Mouse (Mus musculus): ENCODE results near the gene Tap1. TPM values are rescaled to one million over a fixed set of nuclear protein-coding genes. Genes with fewer than 3 reads are reported as not detected.
"Not testable (repeated sequence)": the region's sequence is repeated elsewhere in the genome, so short reads cannot be mapped to it uniquely, and the experiment has no call there.

Gene Tap1
- total RNA-seq (2015; ENCODE audit: low replicate concordance) = 6.9 and 12.1 TPM in 2 replicates
- 13.3 and 24.7 TPM in 2 replicates for total RNA-seq (2017; ENCODE audit: low replicate concordance)

- ATAC-seq (replicated peaks; ENCODE audit: low FRiP score, poor library complexity, severe bottlenecking) = peak; percentile 86
These were observed at the start of gene Tap1, which contains the start of gene Psmb9 for GRCm38 (mm10) chr17:34187261-34187916. Gene Tap1, plus strand, starts transcription at chr17:34187553. Gene Psmb9, minus strand, starts transcription at chr17:34187764.

DNA sequence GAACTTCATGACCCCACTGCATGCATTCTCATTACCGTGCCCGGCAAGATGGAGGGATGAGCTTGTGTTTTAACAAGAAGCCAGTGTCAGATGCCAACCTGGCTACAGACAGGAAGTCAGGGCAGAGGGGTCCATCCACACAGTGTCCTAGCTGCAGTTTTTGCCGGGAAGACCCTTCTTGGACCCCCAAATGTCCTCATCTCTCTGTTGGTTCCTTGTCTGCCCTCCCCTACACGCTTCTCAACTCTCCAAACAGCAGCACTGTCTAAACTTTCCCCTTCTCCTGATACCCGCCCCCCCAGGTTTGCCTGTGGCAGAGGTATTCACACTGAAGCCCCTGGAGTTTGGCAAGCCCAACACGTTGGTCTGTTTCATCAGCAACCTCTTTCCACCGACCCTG lies 49.8 kb upstream of the Tap1 start:
- ATAC-seq (replicated peaks; ENCODE audit: low FRiP score, poor library complexity, severe bottlenecking) = no peak

DNA sequence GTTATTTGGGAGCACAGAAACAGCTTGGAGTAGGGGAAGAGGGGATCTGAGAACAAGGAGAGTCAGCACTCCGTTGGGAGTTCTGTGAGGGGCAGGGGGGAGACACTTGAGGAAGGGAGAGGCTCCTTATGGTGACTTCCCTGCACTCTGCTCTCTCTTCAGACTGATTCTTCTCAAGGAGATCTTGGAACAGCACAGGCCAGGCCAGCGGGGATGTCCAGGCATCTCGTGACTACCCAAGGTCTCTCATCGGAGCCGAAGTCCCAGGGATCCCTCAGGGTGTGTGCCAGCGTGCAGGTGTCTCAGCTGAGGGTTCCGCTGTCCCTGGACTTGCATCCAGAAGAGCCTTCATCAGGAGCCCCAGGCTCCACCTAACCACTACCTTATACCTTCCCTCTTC lies 48.7 kb upstream of the Tap1 start:
- ATAC-seq (replicated peaks; ENCODE audit: low FRiP score, poor library complexity, severe bottlenecking) = no peak

- ATAC-seq (replicated peaks; ENCODE audit: low FRiP score, poor library complexity, severe bottlenecking) = no peak
These were observed 47.9 kb upstream of the Tap1 start for GRCm38 (mm10) chr17:34139416-34139815.

DNA sequence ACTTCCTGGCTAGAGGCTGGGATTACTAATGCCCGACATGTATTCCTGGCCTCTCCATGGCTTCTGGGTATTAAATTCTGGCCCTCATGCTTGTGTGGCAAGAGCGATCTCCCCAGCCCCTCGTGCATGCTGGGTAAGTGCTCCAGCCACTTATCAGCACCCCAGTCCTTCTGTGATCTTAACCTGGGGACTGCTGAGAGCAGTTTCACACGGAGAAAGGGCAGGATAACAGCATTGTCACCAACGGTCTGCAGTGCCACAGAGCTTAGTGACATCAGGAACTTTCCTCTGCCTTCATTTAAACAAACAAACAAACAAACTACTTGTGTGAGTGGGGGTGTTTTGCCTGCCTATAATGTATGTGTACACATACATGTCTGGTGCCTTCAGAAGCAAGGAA lies 47.1 kb upstream of the Tap1 start:
- no peak for ATAC-seq (replicated peaks; ENCODE audit: low FRiP score, poor library complexity, severe bottlenecking)

- ATAC-seq (replicated peaks; ENCODE audit: low FRiP score, poor library complexity, severe bottlenecking) = no peak
These were observed 45.9 kb upstream of the Tap1 start for GRCm38 (mm10) chr17:34141448-34141847.

- ATAC-seq (replicated peaks; ENCODE audit: low FRiP score, poor library complexity, severe bottlenecking) = no peak
These were observed 44.8 kb upstream of the Tap1 start for GRCm38 (mm10) chr17:34142456-34143010.

DNA sequence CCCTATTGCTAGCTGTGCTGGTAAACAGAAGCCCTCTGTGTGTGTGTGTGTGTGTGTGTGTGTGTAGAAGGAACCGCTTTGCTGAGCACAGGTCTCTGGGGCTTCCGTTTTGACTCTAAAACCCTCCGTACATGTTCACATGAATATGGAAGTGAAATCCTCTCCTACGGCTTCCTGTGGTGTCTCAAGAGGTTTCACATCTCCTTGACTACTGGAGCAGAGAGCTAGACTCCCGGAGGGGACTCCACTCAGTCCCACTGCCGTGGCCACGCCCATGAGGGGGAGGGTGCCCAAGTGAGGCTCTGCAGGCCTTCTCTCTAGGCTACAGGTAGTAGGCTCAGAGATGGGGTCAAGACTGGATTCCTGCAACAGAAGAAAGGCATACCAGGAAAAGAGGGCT lies 44.3 kb upstream of the Tap1 start, which contains the start of gene H2-DMb2:
Gene H2-DMb2, plus strand, starts transcription at position 275 of the 400 bp plus-strand sequence.
- no peak for ATAC-seq (replicated peaks; ENCODE audit: low FRiP score, poor library complexity, severe bottlenecking)

DNA sequence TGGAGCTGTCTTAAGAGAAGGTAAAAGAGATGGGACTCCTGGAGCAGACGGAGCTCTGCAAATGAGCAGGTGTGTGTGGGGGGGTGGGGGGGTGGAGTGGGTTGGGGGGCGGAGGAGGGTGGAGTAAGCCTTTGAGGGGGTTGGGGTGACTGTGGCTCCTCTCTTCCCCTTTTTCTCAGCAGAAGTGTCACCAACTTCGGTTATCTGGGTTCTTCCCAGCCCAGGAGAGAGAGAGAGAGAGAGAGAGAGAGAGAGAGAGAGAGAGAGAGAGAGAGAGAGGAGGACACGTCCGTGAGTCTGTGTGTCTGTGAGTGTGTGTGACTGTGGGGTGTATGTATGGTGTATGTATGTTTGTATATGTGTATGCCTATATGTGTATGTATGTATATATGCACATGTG lies 43.9 kb upstream of the Tap1 start:
- no peak for ATAC-seq (replicated peaks; ENCODE audit: low FRiP score, poor library complexity, severe bottlenecking)

DNA sequence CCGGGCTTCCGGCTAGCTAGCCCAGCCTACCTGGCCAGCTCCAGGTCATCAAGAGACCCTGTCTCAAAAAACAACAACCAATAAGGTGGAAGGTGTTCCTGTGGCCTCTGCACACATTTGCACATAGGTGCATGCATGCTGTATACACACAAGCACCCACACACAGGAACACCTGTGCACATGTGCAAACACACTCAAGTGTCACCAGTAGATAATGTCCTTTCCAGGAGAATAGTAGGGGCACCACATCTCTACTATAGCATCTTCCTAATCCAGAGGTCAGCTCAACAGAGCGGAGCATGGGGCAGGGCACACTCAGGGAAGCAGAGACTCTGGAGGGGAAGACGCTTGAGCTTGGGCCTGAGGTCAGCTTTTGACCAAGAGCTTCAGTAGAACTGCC lies 43.1 kb upstream of the Tap1 start:
- ATAC-seq (replicated peaks; ENCODE audit: low FRiP score, poor library complexity, severe bottlenecking) = not testable (repeated sequence)

DNA sequence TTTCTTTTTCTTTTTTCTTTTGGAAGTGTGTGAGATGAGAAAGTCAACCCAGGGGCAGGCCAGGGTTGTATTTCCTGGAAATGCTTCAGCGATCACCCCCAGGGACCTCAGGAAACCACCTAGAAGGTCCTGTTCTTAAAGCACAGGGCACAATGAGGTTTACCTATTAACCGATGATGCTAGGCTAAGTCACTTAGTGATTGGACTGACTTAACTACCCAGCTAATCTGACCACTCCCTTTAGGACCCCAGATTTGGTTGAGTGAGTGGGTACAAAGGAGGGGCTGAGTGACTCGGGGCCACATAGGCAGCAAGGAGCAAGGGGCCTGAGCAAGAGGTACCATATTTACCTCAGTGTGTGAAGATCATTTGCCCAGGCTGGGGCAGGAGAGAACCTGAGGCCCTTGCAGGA lies 42.4 kb upstream of the Tap1 start:
- ATAC-seq (replicated peaks; ENCODE audit: low FRiP score, poor library complexity, severe bottlenecking) = no peak

DNA sequence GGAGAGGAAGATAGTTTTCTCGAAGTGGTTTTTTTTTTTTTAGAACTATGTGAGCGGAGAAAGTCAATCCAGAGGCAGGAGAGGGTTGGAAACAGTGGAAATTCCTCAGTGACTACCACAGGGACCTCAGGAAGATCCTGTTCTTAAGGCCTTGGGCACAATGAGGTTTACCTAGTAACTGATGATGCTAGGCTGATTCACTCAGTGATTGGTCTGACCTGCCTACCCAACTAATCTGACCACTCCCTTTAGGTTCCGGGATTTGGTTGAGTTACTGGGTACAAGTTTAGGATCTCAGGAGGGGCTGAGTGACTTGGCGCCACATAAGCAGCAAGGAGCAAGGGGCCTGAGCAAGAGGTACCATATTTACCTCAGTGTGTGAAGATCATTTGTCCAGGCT lies 34.4 kb upstream of the Tap1 start, which contains the start of gene H2-DMb1:
Gene H2-DMb1, plus strand, starts transcription at position 150 of the 400 bp plus-strand sequence.
- no peak for ATAC-seq (replicated peaks; ENCODE audit: low FRiP score, poor library complexity, severe bottlenecking)

GRCm38 (mm10) chr17:34155534-34155933 lies 31.8 kb upstream of the Tap1 start:
- ATAC-seq (replicated peaks; ENCODE audit: low FRiP score, poor library complexity, severe bottlenecking) = no peak

GRCm38 (mm10) chr17:34164202-34164895 lies 23.0 kb upstream of the Tap1 start:
- no peak for ATAC-seq (replicated peaks; ENCODE audit: low FRiP score, poor library complexity, severe bottlenecking)

- ATAC-seq (replicated peaks; ENCODE audit: low FRiP score, poor library complexity, severe bottlenecking) = no peak
These were observed 22.2 kb upstream of the Tap1 start for GRCm38 (mm10) chr17:34165033-34165730.

GRCm38 (mm10) chr17:34169279-34169678 lies 18.1 kb upstream of the Tap1 start:
- ATAC-seq (replicated peaks; ENCODE audit: low FRiP score, poor library complexity, severe bottlenecking) = no peak

DNA sequence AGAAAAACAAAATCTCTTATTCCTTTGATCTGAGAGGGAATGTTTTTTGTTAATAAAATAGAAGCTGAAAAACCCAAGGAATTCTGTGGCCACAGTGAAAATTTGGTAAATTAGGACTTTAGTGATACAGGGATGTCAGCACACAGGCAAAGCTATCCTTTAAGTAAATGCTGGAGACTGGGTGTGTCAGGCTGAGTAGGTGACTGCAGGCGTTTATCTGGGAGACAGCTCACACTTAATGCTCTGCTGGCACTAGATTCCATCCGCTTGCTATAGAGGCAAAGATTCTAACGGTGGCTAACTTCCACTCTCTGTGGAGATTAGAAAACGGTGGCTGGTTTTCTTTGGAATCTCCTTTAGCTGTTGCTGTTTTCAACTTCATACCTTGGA lies 16.9 kb upstream of the Tap1 start:
- ATAC-seq (replicated peaks; ENCODE audit: low FRiP score, poor library complexity, severe bottlenecking) = peak; percentile 70

DNA sequence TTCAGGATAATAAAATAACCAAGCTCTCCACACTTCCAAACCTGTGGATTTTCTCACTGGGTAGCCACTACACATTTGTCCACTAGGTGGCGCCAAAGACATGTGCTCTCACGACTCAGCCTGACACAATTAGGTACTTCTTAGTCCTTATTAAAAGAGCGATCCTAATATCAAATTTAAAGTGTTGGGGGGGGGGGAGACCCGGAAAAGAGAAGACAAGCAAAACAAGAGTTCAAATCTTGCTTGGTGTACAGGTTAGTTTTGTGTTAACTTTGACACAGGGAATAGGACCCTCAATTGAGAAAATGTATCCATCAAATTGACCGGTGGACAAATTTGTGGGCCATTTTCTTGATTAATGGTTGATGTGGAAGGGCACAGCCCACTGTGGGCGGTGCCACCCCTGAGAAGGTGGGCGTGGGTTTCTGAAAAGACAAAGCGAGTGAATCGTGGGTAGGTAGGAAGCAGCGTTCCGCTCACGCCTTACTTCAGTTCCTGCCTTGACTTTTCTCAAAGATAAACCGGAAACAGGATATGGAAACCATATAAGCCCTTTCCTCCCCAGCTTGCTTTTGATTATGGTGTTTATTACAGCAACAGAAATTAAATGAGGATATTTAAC lies 16.4 kb upstream of the Tap1 start:
- peak; percentile 89 for ATAC-seq (replicated peaks; ENCODE audit: low FRiP score, poor library complexity, severe bottlenecking)

DNA sequence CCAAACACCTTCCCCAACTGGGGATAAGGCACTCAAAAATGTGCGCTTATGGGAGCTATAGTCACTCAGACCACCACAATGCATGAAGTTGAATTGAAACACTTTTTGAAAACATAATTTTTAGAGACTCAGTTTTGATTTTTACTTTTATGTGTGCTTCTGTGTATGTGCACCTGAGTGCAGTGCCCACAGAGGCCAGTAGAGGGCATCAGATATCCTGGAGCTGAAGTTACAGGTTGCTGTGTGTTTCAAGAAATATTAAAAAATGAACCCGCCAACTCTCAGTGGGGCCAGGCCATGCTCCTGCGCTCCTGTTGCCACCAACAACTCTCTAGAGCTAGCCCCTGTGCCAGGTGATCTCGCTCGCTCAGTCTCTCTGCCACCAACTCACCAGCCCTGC lies 14.8 kb upstream of the Tap1 start:
- no peak for ATAC-seq (replicated peaks; ENCODE audit: low FRiP score, poor library complexity, severe bottlenecking)

GRCm38 (mm10) chr17:34174075-34174474 lies 13.3 kb upstream of the Tap1 start:
- ATAC-seq (replicated peaks; ENCODE audit: low FRiP score, poor library complexity, severe bottlenecking) = no peak

Measured in erythroblast, adult 5-6 weeks (primary cell).